Mouse (Mus musculus) lung, embryonic 15.5 days (tissue): ENCODE measurements around the gene Eps15l1. TPM values are rescaled to one million over a fixed set of nuclear protein-coding genes. Genes with fewer than 3 reads are reported as not detected.

Experiments used
- ATAC-seq: fragments of 200-750 bp; cut with Nextera tagmentation; 2 replicates; pipeline ENCODE4 v1.8.0; 2017; ENCODE audit warnings: moderate number of reproducible peaks, borderline replicate concordance; ENCODE audit not compliant: low FRiP score, low TSS enrichment; ENCODE audit errors: extremely low read depth
- H3K27ac ChIP-seq: fragments of 300-500 bp; sonication (generic); 2 replicates; pipeline ENCODE4 v1.5.1; 2015; ENCODE audit warnings: moderate library complexity, mild to moderate bottlenecking, inconsistent platforms
- H3K27me3 ChIP-seq: fragments of 300-500 bp; sonication (generic); 2 replicates; pipeline ENCODE4 v1.6.1; 2015; ENCODE audit warnings: inconsistent platforms
- H3K36me3 ChIP-seq: fragments of 300-500 bp; sonication (generic); 2 replicates; pipeline ENCODE4 v1.6.1; 2015; ENCODE audit warnings: inconsistent platforms
- H3K4me1 ChIP-seq: fragments of 300-500 bp; sonication (generic); 2 replicates; pipeline ENCODE4 v1.6.1; 2015; ENCODE audit warnings: inconsistent platforms
- H3K4me2 ChIP-seq: fragments of 300-500 bp; sonication (generic); 2 replicates; pipeline ENCODE4 v1.6.1; 2015; ENCODE audit warnings: inconsistent platforms, mild to moderate bottlenecking, moderate library complexity
- H3K4me3 ChIP-seq: fragments of 300-500 bp; sonication (generic); 2 replicates; pipeline ENCODE4 v1.5.1; 2015; ENCODE audit warnings: mild to moderate bottlenecking, inconsistent platforms
- H3K9ac ChIP-seq: fragments of 300-500 bp; sonication (generic); 2 replicates; pipeline ENCODE4 v1.6.1; 2015; ENCODE audit warnings: inconsistent platforms
- H3K9me3 ChIP-seq: fragments of 300-500 bp; sonication (generic); 2 replicates; pipeline ENCODE4 v1.6.1; 2016; ENCODE audit warnings: inconsistent platforms
- WGBS: fragments of 180-500 bp; shearing (Covaris S2); methylation state at CpG from one replicate; pipeline ENCODE4 v1.1.7; 2015; 5-methylcytosine and 5-hydroxymethylcytosine counted together
- polyA plus RNA-seq: library from polyadenylated mRNA; unstranded; fragments of >200 nt; fragmentation: Nextera tagmentation; extraction: Ambion mirVana; gene quantifications from 2 replicates; pipeline ENCODE4 v1.2.1, GENCODE M21; 2015

Eps15l1 gene
- polyA plus RNA-seq, 1 experiment from 2014 or later, result 55.6 TPM

DNA sequence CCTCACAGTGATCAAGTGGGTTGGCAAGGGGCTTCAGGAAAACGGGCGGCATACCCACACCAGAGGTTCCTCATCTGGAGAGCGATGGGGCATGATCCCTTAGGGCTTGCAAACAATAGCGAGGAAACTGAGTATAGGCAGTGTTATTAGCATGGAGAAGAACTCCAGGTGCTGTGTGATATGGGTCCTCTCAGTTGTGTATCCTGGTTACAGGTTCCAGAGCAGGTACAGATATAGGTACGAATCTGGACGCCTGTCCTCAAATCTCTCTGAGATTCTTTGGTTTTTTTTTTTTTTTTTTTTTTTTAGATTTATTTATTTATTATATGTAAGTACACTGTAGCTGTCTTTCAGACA lies 22.7 kb upstream of the Eps15l1 start:
- Histone ChIP-seq H3K9me3 (no peaks in the 10 kb centered on the region), H3K4me1 (peaks cover 7% of the 10 kb centered on the region), H3K27me3 (no peaks in the 10 kb centered on the region), H3K4me2 (peak overlapping the region; percentile 89), H3K9ac (peak overlapping the region; percentile 68), H3K4me3 (peak overlapping the region; percentile 51), H3K27ac (no peak overlapping the region), H3K36me3 (0 out of 2 replicates have a peak, but pooled peaks cover 4% of the 10 kb centered on the region)
- WGBS, result 33% methylated on average over 6 of the region's 6 CpGs
- peak; percentile 58 for ATAC-seq

DNA sequence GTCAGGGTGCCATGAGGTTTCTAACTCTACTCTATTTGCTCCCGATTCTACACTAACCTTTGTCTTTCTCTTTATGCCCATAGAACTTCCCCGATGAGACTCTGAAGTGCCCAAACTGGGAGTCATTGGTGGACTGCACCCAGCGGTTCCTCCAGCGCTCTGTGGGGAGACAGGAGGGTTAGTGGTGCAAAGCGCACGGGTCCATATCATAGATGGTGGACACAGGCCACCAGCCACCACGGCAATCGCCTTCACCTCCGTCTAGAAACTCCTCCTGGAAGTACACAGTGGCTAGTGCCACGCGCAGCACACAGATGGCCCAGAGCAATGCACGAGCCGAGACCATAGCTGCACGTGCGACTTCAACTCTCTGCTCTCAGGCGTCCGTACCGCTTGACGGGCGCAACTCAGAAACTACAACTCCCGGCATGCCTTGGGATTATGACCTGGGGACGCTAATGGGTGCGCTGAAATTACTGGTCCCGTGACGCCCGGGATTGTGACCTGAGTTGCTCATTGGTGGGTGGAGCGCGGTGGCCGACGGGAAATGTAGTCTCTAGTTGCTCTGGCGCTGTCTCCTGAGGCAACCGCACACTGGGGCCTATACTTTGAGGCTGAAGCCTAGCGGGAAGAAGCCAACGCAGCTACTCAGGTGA lies 22.2 kb upstream of the Eps15l1 start, which contains the start of the genes Calr3 and 1700030K09Rik:
Gene Calr3 (minus strand): TSS at position 533 of the 656 bp plus-strand sequence.
Gene 1700030K09Rik (plus strand): TSS at position 543 of the 656 bp plus-strand sequence.
- Histone ChIP-seq H3K9me3 (no peaks in the 10 kb centered on the region), H3K4me3 (peak within 1 kb of the TSS; percentile 51), H3K4me1 (peaks cover 7% of the 10 kb centered on the region), H3K36me3 (0 out of 2 replicates have a peak, but pooled peaks cover 4% of the 10 kb centered on the region), H3K27ac (no peak within 1 kb of the TSS), H3K9ac (peak within 1 kb of the TSS; percentile 68), H3K27me3 (no peaks in the 10 kb centered on the region), H3K4me2 (peak within 1 kb of the TSS; percentile 89)
- peak; percentile 99 for ATAC-seq
- 3% methylated on average over 34 of the region's 34 CpGs for WGBS

DNA sequence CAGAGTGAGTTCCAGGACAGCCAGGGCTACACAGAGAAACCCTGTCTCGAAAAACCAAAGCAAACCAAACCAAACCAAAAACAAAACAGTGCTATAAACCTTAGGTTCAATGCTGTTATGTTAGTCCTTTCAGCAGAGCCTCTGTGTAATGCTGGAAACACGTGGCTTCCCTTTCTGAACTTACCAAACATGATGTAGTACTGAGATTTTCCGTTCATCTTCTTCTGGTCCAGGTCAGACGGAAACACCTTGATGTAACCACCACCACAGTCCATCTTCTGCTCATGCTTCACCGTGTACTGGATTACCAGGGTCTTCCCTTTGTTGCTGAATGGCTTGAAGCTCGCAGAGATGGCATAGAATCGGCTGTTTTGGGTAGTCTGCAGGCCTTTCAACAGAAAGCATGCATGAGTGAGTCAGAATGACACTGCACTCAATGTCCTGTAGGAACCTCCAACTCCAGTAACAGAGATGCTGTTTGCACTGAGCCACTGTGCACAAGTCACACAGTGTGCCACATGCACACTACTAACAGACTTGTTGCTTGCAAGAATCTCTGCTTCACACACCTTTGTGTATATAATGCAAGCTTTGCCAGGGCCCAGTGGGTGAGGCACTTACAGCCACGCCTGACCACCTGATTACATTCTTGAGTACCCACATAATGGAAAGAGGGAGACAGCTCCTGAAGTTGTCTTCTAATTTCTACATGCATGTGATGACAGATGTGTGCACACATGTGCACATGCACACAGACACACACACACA lies 17.2 kb upstream of the Eps15l1 start:
- no peak overlapping the region for H3K4me3 ChIP-seq
- H3K9ac ChIP-seq, result no peak overlapping the region
- H3K27ac ChIP-seq, result no peak overlapping the region
- peaks cover 4% of the 10 kb centered on the region; the same call in 1 of the 2 replicates for H3K4me1 ChIP-seq
- no peak for ATAC-seq
- WGBS, result 72% methylated on average over 8 of the region's 8 CpGs
- no peaks in the 10 kb centered on the region for H3K36me3 ChIP-seq
- H3K4me2 ChIP-seq, result no peak overlapping the region
- no peaks in the 10 kb centered on the region for H3K9me3 ChIP-seq
- H3K27me3 ChIP-seq, result no peaks in the 10 kb centered on the region

GRCm38 (mm10) chr8:72434952-72435351 lies 13.7 kb upstream of the Eps15l1 start:
- Histone ChIP-seq H3K4me3 (no peak overlapping the region), H3K4me2 (no peak overlapping the region), H3K27me3 (no peaks in the 10 kb centered on the region), H3K36me3 (no peaks in the 10 kb centered on the region), H3K9ac (no peak overlapping the region), H3K27ac (no peak overlapping the region), H3K4me1 (no peaks in the 10 kb centered on the region), H3K9me3 (no peaks in the 10 kb centered on the region)
- 17% methylated on average over 2 of the region's 2 CpGs for WGBS
- ATAC-seq, result no peak

GRCm38 (mm10) chr8:72429676-72430075 lies 8.4 kb upstream of the Eps15l1 start:
- H3K4me3 ChIP-seq, result no peak overlapping the region
- WGBS, result 46% methylated on average over 13 of the region's 13 CpGs
- ATAC-seq, result no peak

DNA sequence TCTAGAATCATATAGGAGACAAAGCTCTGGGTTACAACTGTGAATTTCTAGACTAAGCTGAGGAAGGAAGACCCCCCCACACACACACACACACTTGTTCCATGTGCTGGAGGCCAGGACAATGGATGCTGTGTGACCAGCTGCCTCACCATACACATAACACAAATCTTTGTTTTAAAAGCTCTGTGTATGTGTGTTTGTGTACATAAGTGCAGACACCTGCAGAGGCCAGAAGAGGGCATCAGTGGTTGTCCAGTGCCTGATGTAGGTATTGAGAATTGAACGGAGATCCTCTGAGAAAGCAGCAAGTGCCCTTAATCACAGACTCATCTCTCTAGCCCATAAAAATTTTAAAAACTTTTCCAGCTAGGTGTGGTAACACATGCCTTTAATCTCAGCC lies 1.7 kb upstream of the Eps15l1 start:
- Histone ChIP-seq H3K4me2 (no peak overlapping the region), H3K4me1 (peaks cover 23% of the 10 kb centered on the region), H3K4me3 (no peak overlapping the region), H3K9me3 (no peaks in the 10 kb centered on the region), H3K27ac (no peak overlapping the region), H3K9ac (no peak overlapping the region), H3K27me3 (no peaks in the 10 kb centered on the region), H3K36me3 (no peaks in the 10 kb centered on the region)
- ATAC-seq, result no peak
- WGBS, result 67% methylated on average over 1 of the region's 1 CpGs

More at GRCm38 (mm10) chr8:72429676-72430075, 8.4 kb upstream of the Eps15l1 start:
- Histone ChIP-seq H3K4me2 (no peak overlapping the region), H3K27me3 (no peaks in the 10 kb centered on the region), H3K36me3 (no peaks in the 10 kb centered on the region), H3K9ac (no peak overlapping the region), H3K9me3 (no peaks in the 10 kb centered on the region), H3K27ac (no peak overlapping the region), H3K4me1 (no peaks in the 10 kb centered on the region)

DNA sequence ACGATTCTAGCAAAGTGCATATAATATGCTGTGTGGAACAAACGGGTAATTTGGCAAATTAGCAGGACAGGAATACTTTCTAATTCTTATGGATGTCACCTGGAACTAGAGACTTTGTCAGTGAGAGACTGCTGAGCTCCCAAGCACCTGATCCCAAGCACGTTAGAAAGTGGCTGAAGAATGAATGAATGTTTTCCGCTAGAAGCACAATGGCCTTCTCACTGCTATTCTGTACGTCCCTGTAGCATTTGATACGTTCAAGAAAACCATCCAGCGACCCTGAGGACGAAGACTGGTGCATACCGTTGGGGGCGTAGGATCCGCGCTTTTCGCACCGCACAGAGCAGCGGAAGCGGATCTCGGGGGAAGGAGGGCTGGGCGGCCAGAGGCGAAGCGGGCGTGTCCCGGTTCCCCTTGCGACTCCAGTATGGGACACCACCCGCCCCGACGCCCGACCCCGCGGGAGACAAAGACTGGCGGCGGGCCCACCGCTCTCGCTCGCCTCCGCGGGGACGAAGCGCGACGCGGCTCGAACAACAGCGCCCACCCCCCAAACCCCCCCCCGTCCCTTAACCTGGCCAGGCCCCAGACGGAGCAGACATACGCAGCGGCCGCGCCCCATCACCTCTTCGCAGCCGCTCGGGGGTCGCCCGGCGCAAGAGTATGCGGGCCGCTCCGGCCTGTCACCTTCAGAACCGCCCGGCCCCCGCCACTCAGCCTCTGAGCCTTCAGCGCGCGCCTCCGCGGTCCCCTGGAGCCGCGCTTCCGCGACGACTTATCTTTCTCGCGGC lies 494 bp downstream of the Eps15l1 start:
- Histone ChIP-seq H3K36me3 (no peaks in the 10 kb centered on the region), H3K4me2 (peak overlapping the region; percentile 61), H3K27ac (peak overlapping the region; percentile 83), H3K9me3 (no peaks in the 10 kb centered on the region), H3K9ac (peak overlapping the region; percentile 93), H3K27me3 (no peaks in the 10 kb centered on the region), H3K4me1 (peaks cover 33% of the 10 kb centered on the region), H3K4me3 (peak overlapping the region; percentile 89)
- under 1% methylated on average over 60 of the region's 73 CpGs for WGBS
- ATAC-seq, result peak; percentile 60

GRCm38 (mm10) chr8:72418073-72418472 lies 3.2 kb downstream of the Eps15l1 start:
- peaks cover 47% of the 10 kb centered on the region for H3K4me1 ChIP-seq
- no peaks in the 10 kb centered on the region for H3K9me3 ChIP-seq
- no peak overlapping the region for H3K9ac ChIP-seq
- H3K4me2 ChIP-seq, result no peak overlapping the region
- no peak overlapping the region for H3K4me3 ChIP-seq
- ATAC-seq, result no peak
- H3K36me3 ChIP-seq, result no peaks in the 10 kb centered on the region
- WGBS, result 90% methylated on average over 4 of the region's 4 CpGs
- H3K27ac ChIP-seq, result no peak overlapping the region
- H3K27me3 ChIP-seq, result no peaks in the 10 kb centered on the region

- H3K9ac ChIP-seq, result no peak overlapping the region
Measured at GRCm38 (mm10) chr8:72415252-72415651, 6.0 kb downstream of the Eps15l1 start.

GRCm38 (mm10) chr8:72413839-72414238 lies 7.4 kb downstream of the Eps15l1 start:
- H3K27me3 ChIP-seq, result no peaks in the 10 kb centered on the region
- no peak; the same call in 1 of the 2 replicates for ATAC-seq
- H3K27ac ChIP-seq, result no peak overlapping the region
- H3K9ac ChIP-seq, result no peak overlapping the region
- H3K4me1 ChIP-seq, result peaks cover 26% of the 10 kb centered on the region; the same call in 1 of the 2 replicates
- no peaks in the 10 kb centered on the region for H3K36me3 ChIP-seq
- H3K4me3 ChIP-seq, result no peak overlapping the region
- no peak overlapping the region for H3K4me2 ChIP-seq
- H3K9me3 ChIP-seq, result no peaks in the 10 kb centered on the region
- WGBS, result 79% methylated on average over 7 of the region's 7 CpGs

More at GRCm38 (mm10) chr8:72415252-72415651, 6.0 kb downstream of the Eps15l1 start:
- H3K27ac ChIP-seq, result no peak overlapping the region
- no peak for ATAC-seq
- H3K27me3 ChIP-seq, result no peaks in the 10 kb centered on the region
- no peak overlapping the region for H3K4me3 ChIP-seq
- no peaks in the 10 kb centered on the region for H3K36me3 ChIP-seq
- H3K9me3 ChIP-seq, result no peaks in the 10 kb centered on the region
- WGBS, result 67% methylated on average over 2 of the region's 2 CpGs
- H3K4me2 ChIP-seq, result no peak overlapping the region
- H3K4me1 ChIP-seq, result peaks cover 38% of the 10 kb centered on the region

DNA sequence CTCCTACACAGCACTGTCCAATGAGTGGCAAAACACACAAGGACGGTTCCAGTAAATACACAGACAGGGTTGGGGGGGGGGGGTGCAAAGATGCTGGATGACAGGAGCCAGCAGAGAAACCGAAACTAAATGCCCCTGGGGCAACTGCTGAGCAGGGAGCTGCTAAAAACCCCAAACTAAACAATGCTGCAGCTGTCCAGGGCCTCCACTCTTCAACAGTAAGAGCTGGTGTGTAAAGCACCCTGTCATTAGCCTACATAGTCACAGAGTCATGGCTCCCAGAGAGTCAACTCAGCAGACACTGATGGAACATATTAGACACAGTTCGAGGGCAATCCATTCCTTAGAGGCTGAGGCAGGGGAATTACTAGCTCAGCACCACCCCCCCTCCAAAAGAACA lies 11.8 kb downstream of the Eps15l1 start:
- H3K4me3 ChIP-seq, result no peak overlapping the region
- no peaks in the 10 kb centered on the region for H3K27me3 ChIP-seq
- no peak overlapping the region for H3K9ac ChIP-seq
- H3K36me3 ChIP-seq, result no peaks in the 10 kb centered on the region
- H3K4me2 ChIP-seq, result no peak overlapping the region
- ATAC-seq, result no peak
- 63% methylated on average over 3 of the region's 3 CpGs for WGBS
- no peaks in the 10 kb centered on the region for H3K9me3 ChIP-seq
- no peak overlapping the region for H3K27ac ChIP-seq
- 0 out of 2 replicates have a peak, but pooled peaks cover 4% of the 10 kb centered on the region for H3K4me1 ChIP-seq
